Mouse (Mus musculus): ENCODE measurements around the gene Htra1.

Gene Htra1

DNA sequence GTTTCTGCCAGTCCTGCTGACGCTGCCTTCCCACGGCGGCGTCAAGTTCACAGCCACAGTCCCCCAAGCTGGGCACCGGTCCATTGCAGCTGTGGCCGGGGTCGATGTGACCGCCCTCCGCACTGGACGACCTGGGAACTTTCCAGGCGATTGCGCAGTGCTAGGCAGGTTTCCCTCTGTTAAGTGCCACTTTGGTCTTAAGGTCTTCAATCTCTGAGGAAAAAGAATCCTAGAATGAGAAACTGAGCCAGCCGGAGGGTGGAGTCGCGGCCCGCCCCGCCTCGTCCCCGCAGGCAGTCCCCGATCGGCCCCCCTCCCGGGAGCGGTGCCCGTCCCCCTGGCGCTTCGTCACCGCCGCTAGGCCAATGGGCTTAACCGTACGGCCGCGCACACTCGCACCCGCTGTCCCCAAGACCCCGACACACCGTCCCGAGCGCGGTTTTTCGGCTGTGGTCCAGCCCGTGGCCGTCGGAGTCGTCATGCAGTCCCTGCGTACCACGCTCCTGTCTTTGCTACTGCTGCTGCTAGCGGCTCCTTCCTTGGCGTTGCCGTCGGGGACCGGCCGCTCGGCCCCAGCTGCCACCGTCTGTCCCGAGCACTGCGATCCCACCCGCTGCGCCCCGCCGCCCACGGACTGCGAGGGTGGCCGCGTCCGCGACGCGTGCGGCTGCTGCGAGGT lies at the start of gene Htra1:
TSS of gene Htra1 (plus strand) at position 319 of the 679 bp plus-strand sequence.
- DNase-seq (ENCODE audit: inconsistent ontology term): peak; percentile 94

GRCm38 (mm10) chr7:130886246-130886645 lies 49.7 kb upstream of the Htra1 start:
- no peak for DNase-seq (ENCODE audit: inconsistent ontology term)

GRCm38 (mm10) chr7:130887946-130888345 lies 48.0 kb upstream of the Htra1 start:
- peak; percentile 47 for DNase-seq (ENCODE audit: inconsistent ontology term)

GRCm38 (mm10) chr7:130890871-130891270 lies 45.0 kb upstream of the Htra1 start:
- DNase-seq (ENCODE audit: inconsistent ontology term): no peak

GRCm38 (mm10) chr7:130892973-130893372 lies 42.9 kb upstream of the Htra1 start:
- DNase-seq (ENCODE audit: inconsistent ontology term): peak; percentile 52

GRCm38 (mm10) chr7:130894931-130895617 lies 40.8 kb upstream of the Htra1 start:
- peak; percentile 41 for DNase-seq (ENCODE audit: inconsistent ontology term)

DNA sequence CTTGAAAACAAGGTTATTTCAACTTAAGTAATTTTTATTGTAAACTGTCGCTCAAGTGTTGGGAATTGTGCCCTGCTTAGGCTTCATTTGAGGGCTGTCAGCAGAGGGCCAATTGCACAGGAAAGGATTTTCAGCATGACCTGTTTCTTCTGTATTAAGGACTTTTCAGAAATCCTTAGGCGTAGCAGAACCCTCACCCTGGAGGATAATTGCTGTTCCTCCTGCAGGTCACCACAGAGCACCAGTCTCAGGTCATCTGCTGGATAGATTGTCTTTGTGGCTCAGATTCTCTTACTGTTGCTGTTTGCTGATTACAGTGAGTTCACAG lies 40.3 kb upstream of the Htra1 start:
- peak; percentile 15 for DNase-seq (ENCODE audit: inconsistent ontology term)

- DNase-seq (ENCODE audit: inconsistent ontology term): no peak
Measured at GRCm38 (mm10) chr7:130896064-130896463, 39.8 kb upstream of the Htra1 start.

DNA sequence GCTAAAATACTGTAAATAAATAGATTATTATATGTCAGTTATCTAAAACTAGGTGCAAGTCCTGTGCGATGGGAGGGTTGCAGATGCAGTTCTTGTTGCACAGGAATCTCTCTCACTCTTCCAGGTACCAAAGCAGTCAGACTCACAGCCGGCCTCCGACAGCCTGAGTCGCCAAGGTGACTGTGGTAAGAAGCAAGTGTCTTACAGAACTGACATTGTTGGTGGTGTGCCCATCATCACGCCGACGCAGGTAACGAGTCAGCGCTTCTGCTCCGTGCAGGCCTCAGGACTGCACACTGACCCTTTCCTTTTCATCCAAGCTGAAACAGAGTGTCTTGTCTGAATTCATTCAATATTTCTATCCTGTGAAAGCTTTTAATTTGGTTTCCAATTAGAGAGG lies 38.7 kb upstream of the Htra1 start:
- no peak for DNase-seq (ENCODE audit: inconsistent ontology term)

GRCm38 (mm10) chr7:130898373-130898772 lies 37.5 kb upstream of the Htra1 start:
- DNase-seq (ENCODE audit: inconsistent ontology term): no peak

- no peak for DNase-seq (ENCODE audit: inconsistent ontology term)
Measured at GRCm38 (mm10) chr7:130900233-130900848, 35.6 kb upstream of the Htra1 start.

DNA sequence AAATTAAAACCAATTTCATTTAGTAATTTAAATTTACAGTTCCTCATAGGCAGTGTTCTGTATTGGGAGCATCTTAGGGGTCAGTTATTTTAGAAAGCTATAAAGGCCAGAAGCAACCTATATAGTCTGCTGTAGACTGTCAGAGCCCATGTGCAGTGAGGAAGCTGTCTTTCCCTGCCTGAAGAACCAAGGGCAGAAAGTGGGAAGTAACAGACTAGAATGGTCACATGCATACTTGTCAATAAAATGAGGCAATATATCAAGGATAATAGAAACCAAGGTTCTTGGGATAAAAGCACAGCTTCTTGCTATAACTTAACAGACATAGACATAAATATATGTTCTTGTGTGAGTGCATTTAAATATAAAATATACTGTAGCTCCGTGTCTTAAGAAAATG lies 33.0 kb upstream of the Htra1 start:
- no peak for DNase-seq (ENCODE audit: inconsistent ontology term)

DNA sequence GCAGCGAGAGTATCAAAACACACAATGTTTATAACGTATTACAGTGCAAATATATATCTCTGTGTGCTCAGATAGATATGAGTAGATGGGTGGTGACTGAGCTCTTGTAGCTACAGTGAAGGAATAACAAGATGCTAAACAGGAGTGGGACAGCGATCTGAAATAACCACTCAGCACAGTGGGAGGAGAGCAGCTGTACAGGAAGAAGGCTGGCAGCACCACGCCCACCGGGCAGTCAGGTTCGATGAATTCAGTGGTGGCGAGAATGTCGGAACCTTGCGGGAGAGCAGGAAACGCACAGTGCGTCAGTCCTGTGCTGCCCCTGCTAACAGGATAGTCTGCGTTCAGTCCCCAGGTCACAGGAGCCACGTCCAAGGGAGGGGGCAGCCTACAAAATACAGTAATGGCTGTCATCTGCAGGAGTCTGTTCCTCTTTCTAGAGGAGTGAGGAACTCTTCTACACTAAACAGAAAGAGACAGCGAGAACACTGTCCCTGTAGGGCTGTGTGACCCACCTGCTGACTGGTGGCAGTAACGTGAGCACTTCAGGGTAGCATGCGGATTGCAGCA lies 32.3 kb upstream of the Htra1 start:
- DNase-seq (ENCODE audit: inconsistent ontology term): no peak

DNA sequence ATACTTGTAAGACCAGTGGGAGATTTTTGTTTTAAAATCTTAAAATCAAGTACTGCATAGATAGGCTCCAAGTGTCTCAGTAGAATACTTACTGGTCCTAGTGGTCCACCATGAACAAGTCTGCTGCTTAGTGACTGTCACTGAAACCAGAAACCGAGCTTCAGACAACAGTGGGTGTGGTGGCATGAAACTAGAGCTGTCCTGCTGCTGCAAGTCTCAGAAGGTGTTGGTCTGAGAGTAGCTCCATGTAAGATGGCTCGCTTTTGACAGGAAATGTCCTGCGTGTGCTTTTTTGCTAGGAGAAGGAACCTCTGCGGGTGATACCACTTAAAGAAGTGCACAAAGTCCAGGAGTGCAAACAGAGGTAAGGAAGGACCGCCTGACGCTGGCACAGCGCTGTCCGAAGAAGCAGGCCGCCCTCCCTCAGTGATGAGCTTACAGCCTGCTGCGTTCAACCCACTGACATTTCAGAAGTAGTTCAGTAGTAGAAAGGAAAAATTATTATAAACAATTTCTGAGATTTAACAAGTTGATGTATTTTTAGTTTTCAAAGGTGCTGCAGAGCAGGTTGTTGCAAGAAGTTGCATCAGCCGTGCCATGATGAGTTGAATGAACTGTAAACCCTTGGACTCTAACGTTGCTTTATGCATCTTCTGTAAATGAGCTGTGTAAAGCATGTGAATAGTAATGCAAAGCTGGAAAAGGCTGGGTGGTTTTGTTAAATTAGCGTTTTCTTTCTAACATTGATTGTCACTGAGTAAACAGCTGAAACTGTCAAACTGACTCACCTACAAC lies 31.1 kb upstream of the Htra1 start:
- DNase-seq (ENCODE audit: inconsistent ontology term): no peak

DNA sequence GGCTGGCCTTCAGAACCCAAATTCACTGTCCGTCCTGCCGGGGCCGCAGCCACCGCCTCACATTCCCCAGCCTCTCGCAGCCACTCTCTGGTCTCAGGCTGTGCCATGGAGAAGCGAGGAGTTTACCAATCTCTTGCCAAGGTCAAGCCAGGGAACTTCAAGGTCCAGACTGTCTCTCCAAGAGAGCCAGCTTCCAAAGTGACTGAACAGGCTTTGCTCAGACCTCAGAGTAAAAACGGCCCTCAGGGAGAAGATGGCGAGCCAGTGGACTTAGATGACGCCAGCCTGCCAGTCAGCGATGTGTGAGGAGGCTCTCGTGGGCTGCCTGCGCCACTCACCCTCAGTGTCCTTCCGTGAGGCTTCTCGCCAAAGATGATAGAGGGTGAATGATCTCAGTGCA lies 25.1 kb upstream of the Htra1 start:
- no peak for DNase-seq (ENCODE audit: inconsistent ontology term)

DNA sequence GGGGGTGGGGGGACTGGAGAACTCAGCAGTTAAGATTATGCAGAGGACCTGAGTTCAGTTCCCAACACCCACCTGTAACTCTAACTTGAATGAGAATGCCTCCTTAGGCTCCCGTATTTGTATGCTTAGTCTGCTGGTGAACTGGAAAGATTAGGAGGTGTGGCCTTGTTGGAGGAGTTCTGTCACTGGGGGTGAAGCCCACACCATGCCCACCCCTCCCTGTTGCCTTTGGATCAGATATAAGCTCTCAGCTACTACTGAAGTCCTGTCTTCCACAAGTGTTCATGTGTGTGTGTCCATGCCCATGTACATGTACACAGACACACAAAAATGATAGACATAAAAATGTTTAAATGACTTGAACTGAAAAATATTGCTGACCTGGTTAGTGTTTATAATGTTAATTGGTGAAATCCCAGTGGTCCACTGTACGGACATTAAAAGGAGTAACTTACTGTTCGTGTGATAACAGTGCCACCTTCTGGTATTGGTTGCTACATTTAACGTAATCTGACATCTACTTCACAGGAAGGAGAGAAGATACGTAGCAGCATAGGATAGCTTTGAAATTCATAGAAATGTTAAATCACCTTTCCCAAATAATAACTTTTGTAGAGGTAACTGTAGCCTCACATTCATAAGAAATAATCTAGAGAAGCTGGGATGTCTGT lies 21.1 kb upstream of the Htra1 start:
- peak; percentile 58 for DNase-seq (ENCODE audit: inconsistent ontology term)

DNA sequence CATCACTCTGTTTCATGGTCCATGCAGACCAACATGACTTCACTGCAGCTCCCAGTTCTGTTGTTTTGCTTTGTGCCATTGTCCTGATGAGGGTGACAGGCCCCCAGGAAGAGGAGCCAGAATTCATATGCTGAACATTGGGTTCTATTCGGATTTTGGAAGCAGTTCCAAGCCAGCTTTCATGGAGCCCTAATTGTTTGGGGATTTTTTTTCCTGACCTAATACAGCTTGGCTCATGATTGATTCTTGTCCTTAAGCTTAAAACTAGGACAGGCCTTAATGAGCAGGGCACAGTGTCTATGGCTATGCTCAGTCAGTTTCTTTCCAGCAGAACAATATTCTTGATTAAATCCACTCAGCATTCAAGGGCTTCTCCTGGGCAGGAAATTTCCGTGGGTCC lies 17.7 kb upstream of the Htra1 start:
- peak; percentile 35 for DNase-seq (ENCODE audit: inconsistent ontology term)

GRCm38 (mm10) chr7:130922981-130923731 lies 12.8 kb upstream of the Htra1 start:
- DNase-seq (ENCODE audit: inconsistent ontology term): no peak

- DNase-seq (ENCODE audit: inconsistent ontology term): no peak
Measured at GRCm38 (mm10) chr7:130930401-130930800, 5.5 kb upstream of the Htra1 start.

- DNase-seq (ENCODE audit: inconsistent ontology term): no peak
Measured at GRCm38 (mm10) chr7:130932921-130933320, 3.0 kb upstream of the Htra1 start.

DNA sequence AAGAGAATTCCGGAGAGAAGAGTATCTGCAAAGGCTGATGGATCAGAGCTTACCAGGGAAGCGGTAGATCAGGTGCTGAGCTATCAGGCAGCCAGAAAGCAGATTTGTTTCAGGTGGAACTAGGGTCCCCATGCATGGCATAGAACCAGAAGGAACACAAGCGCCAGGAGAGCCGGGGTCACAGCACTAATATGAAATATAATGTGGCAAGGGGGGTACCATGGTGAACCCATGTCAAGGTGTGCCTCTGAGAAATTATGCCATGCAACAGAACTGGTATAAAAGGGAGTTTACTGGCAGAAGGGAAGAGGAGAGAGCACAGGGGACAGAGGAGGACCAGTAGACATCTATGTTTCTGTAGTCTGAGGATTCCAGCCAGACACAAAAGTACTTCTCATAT lies 1.3 kb upstream of the Htra1 start:
- no peak for DNase-seq (ENCODE audit: inconsistent ontology term)

Data from Muller cell, postnatal 12 days (primary cell).